Mouse (Mus musculus): ENCODE data around the gene Kel.

Kel gene

DNA sequence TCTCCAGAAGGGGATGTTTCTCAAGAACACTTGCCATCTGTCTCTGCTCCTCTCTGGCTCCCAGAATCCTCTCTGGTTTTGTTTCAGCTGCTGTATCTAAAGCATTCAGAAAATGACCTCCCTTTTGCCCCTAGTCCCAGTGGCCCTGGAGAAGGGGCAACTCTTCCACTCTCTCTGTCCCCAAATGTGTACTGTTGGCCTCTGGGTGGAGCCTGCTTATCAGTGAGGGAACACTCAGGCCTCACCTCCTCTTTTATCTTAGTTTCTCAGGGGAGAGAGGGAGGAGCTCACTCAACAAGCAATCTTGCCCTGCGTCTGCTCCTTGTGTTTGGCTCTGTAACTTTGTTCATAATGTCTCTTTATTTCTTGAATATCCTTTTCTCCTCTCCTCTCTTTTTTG is at the start of gene Kel:
Gene Kel, minus strand, starts transcription at position 217 of the 400 bp plus-strand sequence.
- DNase-seq (ENCODE audit: low read depth, low spot score), result no peak

DNA sequence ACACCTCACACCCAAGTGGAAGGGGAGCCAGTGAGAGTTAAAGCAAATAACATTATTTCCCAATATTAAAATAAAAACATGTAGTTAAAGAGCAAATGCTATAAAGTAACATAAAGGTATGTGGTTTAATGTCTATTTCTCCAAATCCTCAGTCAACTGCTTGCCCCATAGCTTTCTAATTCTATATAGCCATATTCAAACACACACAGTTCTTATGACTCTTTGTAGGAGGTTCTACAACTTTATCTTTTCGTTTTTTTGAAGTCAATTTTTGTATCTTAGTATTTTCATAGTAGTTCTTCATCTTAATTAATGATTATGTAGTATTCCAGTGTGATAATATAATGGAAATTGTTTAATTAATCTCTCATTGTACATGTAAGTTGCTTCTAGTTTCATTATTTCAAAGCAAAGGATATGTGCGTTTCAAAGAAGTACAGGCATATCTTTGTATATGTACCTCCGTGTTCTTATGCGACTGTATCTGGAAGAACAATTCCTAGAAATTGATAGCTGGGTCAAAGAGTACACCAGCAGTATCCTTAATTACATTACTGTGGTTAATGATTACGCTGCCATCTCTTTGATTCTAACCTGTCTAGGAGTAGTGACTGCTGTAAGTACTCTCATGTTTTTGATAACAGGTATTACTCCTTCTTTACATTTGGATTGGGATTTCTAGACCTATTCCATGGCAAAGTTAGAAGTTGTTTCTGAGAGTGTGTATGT is 40.7 kb upstream of the Kel start:
- DNase-seq (ENCODE audit: low read depth, low spot score), result no peak

DNA sequence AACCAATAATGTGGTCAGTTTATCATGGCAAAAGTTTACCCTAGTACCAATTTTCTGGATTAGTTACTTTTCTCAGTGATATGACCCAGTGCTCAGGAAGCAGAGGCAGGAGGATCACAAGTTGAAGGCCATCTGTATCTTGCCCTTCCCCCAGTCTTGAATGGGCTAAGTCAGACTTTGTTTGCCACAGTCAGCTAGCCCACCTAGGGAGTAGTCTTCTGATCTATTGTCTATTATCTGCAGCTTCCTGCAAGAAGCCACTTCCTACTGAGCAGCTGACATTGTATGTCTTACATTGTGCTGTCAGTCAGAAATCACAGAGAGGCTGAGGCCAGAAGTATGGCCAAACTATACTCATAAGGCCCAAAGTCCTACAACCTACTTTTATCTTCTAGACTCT is 37.0 kb upstream of the Kel start:
- DNase-seq (ENCODE audit: low read depth, low spot score), result no peak

DNA sequence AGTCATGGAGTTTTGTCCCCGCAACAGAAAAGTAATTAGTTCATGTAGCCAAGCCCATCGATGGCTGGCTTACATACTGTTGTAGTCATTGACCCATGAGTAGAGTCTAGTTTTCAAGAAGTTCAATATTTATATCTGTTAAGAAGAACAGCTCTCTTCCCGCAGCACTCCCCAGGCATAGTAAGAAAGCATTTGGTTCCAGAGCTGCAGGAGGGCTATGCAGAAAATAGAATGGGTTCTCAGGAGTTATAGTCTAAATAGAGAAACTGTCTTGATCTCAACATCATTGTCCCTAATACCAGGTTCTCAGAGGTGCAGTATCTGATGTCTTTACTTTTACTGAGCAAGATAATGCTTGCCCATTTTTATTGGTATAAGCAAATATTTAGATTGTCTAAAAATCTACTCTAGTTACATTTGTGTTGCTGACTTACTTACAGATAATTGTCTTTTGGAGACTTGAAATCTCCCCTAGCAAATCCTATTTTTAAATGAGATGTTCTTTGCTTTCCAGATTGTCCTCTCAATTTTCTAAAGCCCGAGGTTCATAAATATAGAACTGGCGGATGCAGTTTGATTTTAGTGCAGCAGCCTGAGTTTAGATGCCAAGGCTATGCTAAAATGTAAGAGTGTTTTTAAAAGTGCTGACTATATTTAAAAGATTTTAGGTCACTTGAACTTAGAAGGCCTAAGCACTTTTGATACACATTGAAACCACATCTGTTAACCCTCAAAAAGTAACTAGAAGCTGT is 30.8 kb upstream of the Kel start:
- no peak for DNase-seq (ENCODE audit: low read depth, low spot score)

DNA sequence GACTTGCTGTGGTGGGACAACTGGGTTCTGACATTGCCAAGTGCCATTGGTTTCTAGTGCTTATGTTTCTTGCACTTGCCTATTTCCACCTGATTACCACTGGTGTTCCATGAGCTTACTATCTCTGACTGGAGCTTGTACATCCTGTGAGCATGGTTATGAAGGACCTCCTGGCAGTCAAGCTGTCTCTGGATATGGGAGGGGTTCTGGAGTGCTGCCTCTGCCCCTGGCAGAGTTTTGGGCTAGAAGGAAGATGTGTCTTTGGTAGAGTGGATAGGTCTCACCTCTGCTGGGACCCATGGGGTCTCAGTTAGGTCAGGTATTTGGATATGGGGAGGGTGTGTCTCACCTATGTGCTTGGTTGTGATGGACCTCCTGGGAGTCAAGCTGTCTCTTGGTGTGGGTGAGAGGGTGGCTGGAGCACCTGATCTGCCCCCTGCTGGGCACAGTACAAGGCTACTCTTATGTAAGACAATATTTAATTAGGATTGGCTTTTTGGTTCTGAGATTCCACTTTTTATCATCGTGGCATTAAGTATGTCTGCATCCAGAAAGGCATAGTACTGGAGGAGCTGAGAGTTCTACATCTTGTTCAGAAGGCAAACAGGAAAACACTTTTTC is 24.0 kb upstream of the Kel start:
- no peak for DNase-seq (ENCODE audit: low read depth, low spot score)

DNA sequence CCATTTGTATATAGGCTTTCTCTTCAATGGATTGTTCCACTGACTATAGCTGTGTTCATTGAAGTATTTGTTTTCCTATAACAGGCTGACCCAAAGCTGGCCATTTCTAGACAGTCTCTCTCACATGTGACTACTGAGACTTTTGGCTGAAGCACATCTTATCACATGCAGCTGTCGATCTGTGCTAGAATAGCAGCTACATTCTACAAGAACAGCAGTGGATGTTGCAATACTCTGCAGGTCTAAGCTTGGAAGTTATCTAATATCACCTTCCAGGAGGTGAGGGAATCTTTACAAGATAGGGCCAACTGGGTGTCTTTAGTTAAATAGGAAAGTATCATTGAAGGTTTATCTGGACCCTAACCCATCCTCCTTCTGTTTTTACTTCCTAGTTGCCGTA is 17.3 kb upstream of the Kel start:
- no peak for DNase-seq (ENCODE audit: low read depth, low spot score)

DNA sequence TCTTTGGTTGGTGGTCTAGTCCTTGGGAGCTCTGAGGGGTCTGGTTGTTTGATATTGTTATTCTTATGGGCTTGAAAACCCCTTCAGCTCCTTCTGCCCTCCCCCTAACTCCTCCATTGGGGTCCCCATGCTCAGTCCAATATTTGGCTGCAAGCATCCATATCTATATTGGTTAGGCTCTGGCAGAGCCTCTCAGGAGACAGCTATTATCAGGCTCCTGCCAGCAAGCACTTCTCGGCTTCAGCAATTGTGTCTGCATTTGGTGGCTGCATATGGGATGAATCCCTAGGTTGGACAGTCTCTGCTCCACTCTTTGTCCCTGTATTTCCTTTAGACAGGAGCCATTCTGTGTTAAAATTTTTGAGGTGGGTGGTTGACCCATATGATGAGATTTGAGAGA is 6.1 kb upstream of the Kel start:
- DNase-seq (ENCODE audit: low read depth, low spot score), result no peak

DNA sequence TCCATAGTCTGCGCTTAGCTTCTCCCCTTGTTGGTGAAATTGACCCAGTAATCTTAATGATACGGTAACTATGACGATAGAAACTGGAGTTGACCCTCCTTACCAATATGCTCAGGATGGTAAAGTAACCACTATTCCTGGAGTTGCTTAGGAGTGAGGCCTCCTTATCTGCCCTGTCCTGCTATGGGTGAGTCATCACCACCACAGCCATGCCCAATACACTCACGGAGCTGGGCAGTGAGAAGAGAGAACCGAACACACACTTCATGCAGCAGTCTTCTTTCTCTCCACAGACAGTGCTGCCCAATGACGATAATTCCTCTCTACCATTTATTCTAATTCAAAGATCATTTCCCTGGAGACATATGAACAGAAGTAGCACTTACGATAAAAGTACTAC is 2.1 kb upstream of the Kel start:
- no peak for DNase-seq (ENCODE audit: low read depth, low spot score)

DNA sequence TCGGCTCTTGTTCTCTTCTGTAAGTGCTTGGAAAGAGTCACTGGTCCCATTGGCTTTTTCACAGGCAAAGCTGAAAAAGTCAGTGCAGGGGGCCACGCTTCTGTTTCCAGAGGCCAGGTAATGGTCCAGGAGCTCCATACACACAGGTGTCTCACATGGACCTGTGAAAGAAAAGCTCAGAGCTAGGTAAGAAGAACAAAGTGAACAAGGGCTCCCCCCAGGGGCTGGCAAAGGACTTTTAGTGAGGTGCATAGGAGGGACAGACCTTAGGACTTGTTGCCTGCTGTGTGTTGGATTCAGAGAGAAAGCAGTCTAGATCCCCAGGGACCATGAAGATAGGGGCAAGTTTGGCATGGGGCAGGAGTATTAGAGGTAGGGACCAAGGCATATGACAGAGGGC is 1.2 kb downstream of the Kel start:
- no peak for DNase-seq (ENCODE audit: low read depth, low spot score)

DNA sequence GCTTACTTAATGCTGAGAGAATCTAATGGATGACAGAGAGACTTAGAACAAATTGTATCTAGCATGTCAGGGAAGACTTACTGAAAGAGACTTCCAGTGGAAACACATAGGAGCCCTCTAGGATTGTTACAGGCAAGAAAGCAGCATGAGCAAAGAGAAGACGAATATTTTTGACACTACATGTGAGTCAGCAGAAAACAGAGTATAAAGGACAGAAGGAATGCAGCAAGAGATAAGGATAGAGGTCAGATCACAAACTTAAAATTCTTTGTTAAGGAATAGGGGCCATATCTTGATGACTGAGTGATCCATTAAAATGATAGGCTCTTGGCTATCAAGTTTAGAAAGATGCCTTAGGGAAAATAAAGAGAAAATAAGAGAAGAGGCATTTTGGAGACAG is 2.9 kb downstream of the Kel start:
- DNase-seq (ENCODE audit: low read depth, low spot score), result no peak

DNA sequence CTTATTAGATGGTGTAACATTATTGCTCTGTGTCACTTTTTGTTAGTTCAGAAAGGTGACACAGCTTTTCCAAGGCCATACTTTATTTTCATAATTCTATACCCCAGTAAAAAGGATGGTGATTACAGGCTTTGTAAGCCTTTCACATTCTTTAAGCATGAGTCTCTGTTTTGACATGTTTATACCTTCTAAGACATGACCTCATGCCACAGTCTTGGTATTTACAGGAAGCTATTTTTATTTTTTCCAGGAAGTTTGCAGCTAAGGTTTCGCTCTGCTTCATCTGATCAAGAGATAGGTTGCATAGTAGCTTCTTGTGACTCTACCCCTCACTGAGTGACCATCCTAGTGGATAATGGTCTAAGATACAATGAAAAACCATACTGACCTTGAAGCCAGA is 9.7 kb downstream of the Kel start:
- DNase-seq (ENCODE audit: low read depth, low spot score), result no peak

DNA sequence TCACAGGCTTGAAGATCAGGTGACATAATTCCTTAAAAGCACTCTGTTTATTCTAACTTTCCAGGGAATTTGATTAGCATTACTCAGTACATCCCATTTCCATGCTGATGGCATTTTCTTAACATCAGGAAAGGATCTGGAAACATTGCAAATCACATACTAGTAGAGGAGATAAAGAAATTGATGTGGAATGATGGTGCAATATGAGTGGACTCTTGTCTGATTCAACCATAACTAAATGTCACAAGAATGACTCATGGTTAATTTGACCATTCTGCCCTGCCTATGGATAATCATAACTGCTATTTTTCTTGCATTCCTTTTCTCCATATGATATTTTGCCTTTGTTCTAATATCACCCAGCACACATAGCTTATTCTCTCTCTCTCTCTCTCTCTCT is 11.9 kb downstream of the Kel start:
- no peak for DNase-seq (ENCODE audit: low read depth, low spot score)

DNA sequence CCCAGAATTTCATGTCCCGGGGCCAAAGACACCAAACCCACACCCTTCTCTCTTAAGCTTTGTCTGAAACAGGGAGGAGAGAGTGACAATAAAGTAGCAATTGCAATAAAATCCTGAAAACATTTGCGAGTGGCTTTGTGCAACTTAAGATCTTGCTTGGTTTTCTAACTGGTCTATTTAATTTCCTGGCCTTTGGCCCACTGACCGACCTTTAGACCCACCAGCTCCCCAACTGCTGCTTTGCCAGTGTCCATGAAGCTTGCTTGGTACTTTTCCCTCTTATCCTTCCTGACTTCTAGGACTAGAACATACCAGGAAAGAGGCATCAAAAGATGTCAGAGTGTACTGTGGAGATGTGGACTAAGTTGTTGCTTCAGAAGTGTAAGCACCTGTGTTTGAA is 18.5 kb downstream of the Kel start:
- no peak for DNase-seq (ENCODE audit: low read depth, low spot score)

DNA sequence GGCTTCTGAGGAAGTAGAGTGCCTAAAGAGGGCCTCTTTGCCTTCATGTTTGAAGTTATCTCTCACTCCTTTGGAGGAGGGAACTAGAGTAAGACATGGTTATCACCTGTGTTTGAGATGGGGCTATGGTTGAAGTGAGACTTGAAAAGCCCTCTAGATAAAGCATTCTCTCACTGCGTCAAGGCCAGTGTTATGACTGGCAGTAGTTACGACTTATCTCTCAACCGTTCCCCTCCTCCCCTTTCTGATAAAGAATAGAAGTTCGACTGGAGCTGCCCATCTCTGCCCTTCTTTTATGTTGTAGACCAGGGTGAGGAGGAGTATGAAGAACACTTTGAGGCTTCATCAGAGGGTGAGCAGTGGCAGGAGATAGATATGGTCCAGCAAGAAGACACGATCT is 19.2 kb downstream of the Kel start:
- no peak for DNase-seq (ENCODE audit: low read depth, low spot score)

DNA sequence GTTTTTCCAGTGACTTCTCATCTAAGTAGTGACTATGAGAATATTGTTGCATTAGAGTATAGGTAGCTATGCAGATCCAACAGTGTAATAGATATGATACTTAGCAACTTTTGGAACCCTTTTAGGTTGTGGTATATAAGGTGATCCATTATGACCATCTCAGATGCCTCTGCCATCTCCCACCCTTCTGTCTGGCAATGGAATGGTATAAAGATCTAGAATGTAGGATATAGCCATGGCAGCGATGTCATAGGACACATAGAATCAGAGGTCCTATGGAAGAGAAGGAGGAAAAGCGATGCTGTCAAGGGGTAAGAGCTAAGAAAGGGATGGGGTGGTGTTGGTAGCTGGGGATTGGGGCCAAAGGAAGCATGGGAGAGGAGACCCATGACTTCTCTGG is 20.0 kb downstream of the Kel start, which contains the start of gene Llcfc1:
Gene Llcfc1, plus strand, starts transcription at position 301 of the 400 bp plus-strand sequence.
- DNase-seq (ENCODE audit: low read depth, low spot score), result no peak

DNA sequence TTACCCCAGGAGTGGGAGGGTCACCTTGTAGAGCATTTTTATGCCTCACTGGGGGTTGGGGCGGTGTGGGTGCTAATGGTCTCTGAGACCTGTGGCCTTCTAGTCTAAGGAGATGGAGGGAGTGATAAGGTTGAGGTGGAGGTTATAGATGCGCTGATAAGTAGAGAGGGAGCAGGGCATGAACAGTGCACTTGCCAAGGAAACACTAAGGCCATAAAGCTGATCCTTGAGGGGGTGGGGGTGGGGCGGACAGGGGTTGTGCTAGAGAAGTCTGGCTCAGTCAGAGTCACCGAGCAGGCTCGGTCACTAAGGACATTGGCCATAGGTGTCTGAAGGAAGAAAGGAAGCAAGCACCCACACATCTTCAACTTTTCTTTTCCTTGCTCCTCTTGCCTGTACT is 22.5 kb downstream of the Kel start:
- DNase-seq (ENCODE audit: low read depth, low spot score), result no peak

DNA sequence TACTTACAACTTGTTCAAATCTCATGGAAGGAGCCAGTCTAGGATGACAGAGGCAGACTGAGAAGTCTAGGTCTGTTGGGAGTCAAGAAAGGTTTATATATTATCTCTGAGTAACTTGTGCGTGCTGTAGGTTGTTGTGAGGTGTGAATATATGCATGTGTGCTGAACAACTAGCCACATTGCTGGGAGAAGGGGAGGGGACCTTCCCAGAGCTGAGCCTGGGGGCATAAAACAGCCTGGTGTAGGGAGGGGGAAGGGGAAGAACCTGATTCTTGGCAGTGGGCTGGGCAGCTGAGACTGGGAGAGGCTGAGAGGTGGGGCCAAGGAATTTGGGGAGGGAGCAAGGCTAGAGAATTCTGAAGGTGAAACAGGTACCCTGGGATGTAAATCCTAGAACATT is 23.5 kb downstream of the Kel start, which contains the start of gene Trpv5:
Gene Trpv5, minus strand, starts transcription at position 101 of the 400 bp plus-strand sequence.
- DNase-seq (ENCODE audit: low read depth, low spot score), result no peak

DNA sequence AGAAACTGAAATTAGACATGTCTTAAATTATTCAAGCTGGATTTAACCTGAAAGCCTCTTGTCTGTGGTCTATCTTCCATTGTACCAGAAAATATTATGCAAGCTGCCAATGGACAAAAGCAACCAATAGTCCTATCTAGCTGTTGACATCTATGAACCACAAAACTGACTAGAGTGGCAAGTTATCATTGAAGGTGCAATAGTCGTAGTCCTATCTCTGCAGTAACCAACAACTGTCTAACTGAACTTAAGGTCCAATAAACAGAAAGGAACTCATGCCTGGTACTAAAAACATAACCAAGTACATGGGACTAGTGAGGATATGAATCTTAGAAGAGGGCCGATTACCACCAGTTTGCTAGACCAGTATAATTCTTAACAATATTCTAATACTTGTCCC is 27.6 kb downstream of the Kel start:
- no peak for DNase-seq (ENCODE audit: low read depth, low spot score)

DNA sequence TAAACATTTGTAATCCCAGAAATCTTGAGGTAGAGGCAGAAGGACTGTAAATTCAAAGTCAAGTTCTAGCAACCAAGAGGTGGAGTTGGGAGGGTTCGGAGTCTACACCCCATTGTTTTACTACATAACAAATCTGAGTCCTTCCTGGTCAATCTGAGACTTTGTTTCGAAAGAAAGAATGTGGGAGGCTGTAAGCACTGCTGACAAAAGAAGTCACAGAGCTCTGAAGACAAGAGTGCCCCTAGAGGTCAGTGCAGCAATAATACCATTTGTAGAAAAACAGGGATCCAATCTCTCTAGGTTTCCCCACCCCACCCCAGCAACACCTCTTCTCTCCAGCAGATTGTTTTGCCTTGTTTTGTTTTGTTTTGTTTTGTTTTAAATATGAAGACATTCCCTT is 41.8 kb downstream of the Kel start:
- no peak for DNase-seq (ENCODE audit: low read depth, low spot score)

DNA sequence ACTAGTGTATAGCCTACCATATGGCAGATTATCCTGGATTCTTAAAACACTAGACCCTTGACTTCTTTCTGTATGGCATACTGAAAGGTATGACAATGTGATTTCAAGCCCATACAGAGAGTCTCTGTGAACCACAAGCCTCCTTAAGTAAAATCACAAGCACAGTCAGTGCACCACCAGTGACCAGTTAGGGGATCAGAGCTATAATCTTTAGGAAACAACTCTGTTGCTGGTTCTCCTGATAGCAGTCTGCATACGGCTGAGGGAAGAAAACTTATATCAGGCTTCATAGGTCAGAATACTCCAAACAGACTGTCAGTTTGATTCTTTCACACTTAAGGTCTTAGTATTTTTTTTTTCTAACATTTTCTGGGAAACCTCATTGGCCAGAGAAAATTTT is 45.7 kb downstream of the Kel start:
- DNase-seq (ENCODE audit: low read depth, low spot score), result no peak

DNA sequence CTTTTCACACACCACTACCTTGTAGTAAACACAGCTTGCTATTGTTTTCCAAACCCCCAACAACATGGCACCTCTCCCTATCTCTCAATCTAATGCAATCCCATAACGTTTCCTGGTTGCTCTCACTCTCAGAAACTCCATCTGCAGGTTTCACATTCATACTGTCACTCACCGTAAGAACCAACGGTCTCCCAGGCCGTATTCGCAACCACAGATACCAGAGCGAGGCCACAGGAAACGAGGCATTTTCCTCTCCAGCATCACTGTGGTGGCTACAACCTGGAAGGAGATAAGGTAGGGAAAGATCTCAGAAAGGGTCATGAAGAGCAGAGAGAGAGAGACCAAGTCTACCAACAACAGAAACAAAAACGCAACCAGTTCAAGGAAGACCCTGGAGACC is 49.5 kb downstream of the Kel start:
- no peak for DNase-seq (ENCODE audit: low read depth, low spot score)

DNA sequence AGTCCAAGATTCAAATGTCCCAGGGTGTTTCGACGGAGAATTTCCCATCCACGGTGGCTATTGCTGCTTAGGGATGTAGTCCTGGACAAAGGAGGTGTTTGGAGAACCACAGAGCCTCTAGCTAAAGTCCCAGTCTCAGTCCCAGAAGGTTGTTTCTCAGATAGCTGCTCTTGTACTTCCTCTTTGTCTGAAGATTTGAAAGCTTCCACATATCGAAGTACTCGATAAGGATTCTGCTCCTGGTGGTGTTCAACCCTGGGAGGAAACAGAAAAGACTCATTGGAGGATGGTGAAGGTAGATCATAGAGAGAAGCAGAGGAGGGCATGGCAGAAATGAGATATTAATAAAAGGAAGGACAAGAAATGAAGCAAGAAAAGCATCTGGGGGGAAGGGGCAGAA is 51.0 kb downstream of the Kel start:
- DNase-seq (ENCODE audit: low read depth, low spot score), result no peak

DNA sequence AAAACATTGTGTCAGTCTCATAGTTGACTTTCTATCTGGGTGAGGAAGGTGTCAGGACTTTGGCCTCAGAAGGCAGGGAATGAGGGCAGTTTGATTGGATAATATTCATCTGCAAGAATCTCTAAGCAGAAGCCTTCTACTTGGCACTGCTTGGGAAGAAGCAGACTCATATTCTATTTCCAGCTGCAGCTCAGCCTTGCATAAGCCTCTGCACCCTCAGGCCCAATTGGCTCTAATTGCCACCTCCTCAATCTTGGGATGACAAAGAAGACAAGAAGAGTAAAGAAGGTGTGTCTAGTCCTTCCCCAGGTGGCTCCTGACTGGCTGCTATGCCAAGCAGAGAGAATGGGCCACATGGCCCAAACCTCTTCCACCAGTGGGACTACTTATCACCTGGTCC is 57.5 kb downstream of the Kel start:
- no peak for DNase-seq (ENCODE audit: low read depth, low spot score)
